Mouse (Mus musculus): ENCODE measurements around the gene Rab8a. TPM values are rescaled to one million over a fixed set of nuclear protein-coding genes. Genes with fewer than 3 reads are reported as not detected.
A peak's percentile ranks its signal among the peaks of the same experiment; 100 is the strongest.

The Rab8a gene
- polyA plus RNA-seq, 1 experiment from 2014 or later: 102 TPM

- Histone ChIP-seq H3K27ac (replicated peaks; ENCODE audit: low read depth, low read length) (no peak overlapping the region), H3K4me1 (ENCODE audit: control insufficient read depth, insufficient read depth, low read length) (no peaks in the 10 kb centered on the region), H3K27me3 (ENCODE audit: control insufficient read depth, insufficient read depth, low read length) (no peaks in the 10 kb centered on the region), H3K4me3 (ENCODE audit: low read depth, low read length) (no peak overlapping the region), H3K9me3 (replicated peaks; ENCODE audit: control insufficient read depth, low read length) (no peaks in the 10 kb centered on the region), H3K36me3 (replicated peaks; ENCODE audit: control insufficient read depth, insufficient read depth, low read depth, low read length) (no peaks in the 10 kb centered on the region), H3K9ac (replicated peaks; ENCODE audit: low read length) (no peak overlapping the region), H3K4me2 (ENCODE audit: low read depth, low read length) (no peak overlapping the region)
- DNase-seq (ENCODE audit: low spot score) (no peak), ATAC-seq (replicated peaks; ENCODE audit: insufficient number of reproducible peaks, low FRiP score, low TSS enrichment, low read depth) (no peak)
- 81% methylated on average over 2 of the region's 2 CpGs for WGBS
Measured at GRCm38 (mm10) chr8:72131901-72132300, 29.1 kb upstream of the Rab8a start.

GRCm38 (mm10) chr8:72132417-72132816, 28.6 kb upstream of the Rab8a start:
- no peaks in the 10 kb centered on the region for H3K4me1 ChIP-seq (ENCODE audit: control insufficient read depth, insufficient read depth, low read length)
- no peak overlapping the region for H3K9ac ChIP-seq (replicated peaks; ENCODE audit: low read length)
- H3K4me2 ChIP-seq (ENCODE audit: low read depth, low read length): no peak overlapping the region
- H3K27me3 ChIP-seq (ENCODE audit: control insufficient read depth, insufficient read depth, low read length): no peaks in the 10 kb centered on the region
- ATAC-seq (replicated peaks; ENCODE audit: insufficient number of reproducible peaks, low FRiP score, low TSS enrichment, low read depth) (no peak), DNase-seq (ENCODE audit: low spot score) (no peak)
- H3K9me3 ChIP-seq (replicated peaks; ENCODE audit: control insufficient read depth, low read length): no peaks in the 10 kb centered on the region
- 68% methylated on average over 1 of the region's 1 CpGs for WGBS
- no peak overlapping the region for H3K27ac ChIP-seq (replicated peaks; ENCODE audit: low read depth, low read length)
- H3K4me3 ChIP-seq (ENCODE audit: low read depth, low read length): no peak overlapping the region
- no peaks in the 10 kb centered on the region for H3K36me3 ChIP-seq (replicated peaks; ENCODE audit: control insufficient read depth, insufficient read depth, low read depth, low read length)

- H3K4me2 ChIP-seq (ENCODE audit: low read depth, low read length): no peak overlapping the region
- H3K27me3 ChIP-seq (ENCODE audit: control insufficient read depth, insufficient read depth, low read length): no peaks in the 10 kb centered on the region
- H3K4me1 ChIP-seq (ENCODE audit: control insufficient read depth, insufficient read depth, low read length): no peaks in the 10 kb centered on the region
- H3K4me3 ChIP-seq (ENCODE audit: low read depth, low read length): no peak overlapping the region
- no peak overlapping the region; the same call in 1 of the 2 replicates for H3K27ac ChIP-seq (replicated peaks; ENCODE audit: low read depth, low read length)
- 67% methylated on average over 1 of the region's 1 CpGs for WGBS
- DNase-seq (ENCODE audit: low spot score): no peak
- ATAC-seq (replicated peaks; ENCODE audit: insufficient number of reproducible peaks, low FRiP score, low TSS enrichment, low read depth): no peak
- H3K9ac ChIP-seq (replicated peaks; ENCODE audit: low read length): no peak overlapping the region
- H3K9me3 ChIP-seq (replicated peaks; ENCODE audit: control insufficient read depth, low read length): no peaks in the 10 kb centered on the region
- no peaks in the 10 kb centered on the region for H3K36me3 ChIP-seq (replicated peaks; ENCODE audit: control insufficient read depth, insufficient read depth, low read depth, low read length)
Measured at GRCm38 (mm10) chr8:72132891-72133290, 28.1 kb upstream of the Rab8a start.

GRCm38 (mm10) chr8:72133507-72133906, 27.5 kb upstream of the Rab8a start:
- no peak overlapping the region for H3K4me2 ChIP-seq (ENCODE audit: low read depth, low read length)
- no peak overlapping the region; the same call in 1 of the 2 replicates for H3K27ac ChIP-seq (replicated peaks; ENCODE audit: low read depth, low read length)
- no peaks in the 10 kb centered on the region for H3K4me1 ChIP-seq (ENCODE audit: control insufficient read depth, insufficient read depth, low read length)
- WGBS: 20% methylated on average over 1 of the region's 1 CpGs
- no peaks in the 10 kb centered on the region for H3K9me3 ChIP-seq (replicated peaks; ENCODE audit: control insufficient read depth, low read length)
- DNase-seq (ENCODE audit: low spot score): no peak
- ATAC-seq (replicated peaks; ENCODE audit: insufficient number of reproducible peaks, low FRiP score, low TSS enrichment, low read depth): no peak
- no peak overlapping the region for H3K4me3 ChIP-seq (ENCODE audit: low read depth, low read length)
- H3K9ac ChIP-seq (replicated peaks; ENCODE audit: low read length): no peak overlapping the region
- no peaks in the 10 kb centered on the region for H3K27me3 ChIP-seq (ENCODE audit: control insufficient read depth, insufficient read depth, low read length)
- H3K36me3 ChIP-seq (replicated peaks; ENCODE audit: control insufficient read depth, insufficient read depth, low read depth, low read length): no peaks in the 10 kb centered on the region

GRCm38 (mm10) chr8:72134756-72135445, 26.1 kb upstream of the Rab8a start, which contains the start of gene Tpm4:
Tpm4 (plus strand) TSS chr8:72134975.
- H3K9ac ChIP-seq (replicated peaks; ENCODE audit: low read length): peak within 1 kb of the TSS; percentile 99
- under 1% methylated on average over 35 of the region's 49 CpGs for WGBS
- H3K27me3 ChIP-seq (ENCODE audit: control insufficient read depth, insufficient read depth, low read length): no peaks in the 10 kb centered on the region
- peak within 1 kb of the TSS; percentile 99 for H3K27ac ChIP-seq (replicated peaks; ENCODE audit: low read depth, low read length)
- peak; percentile 79 for ATAC-seq (replicated peaks; ENCODE audit: insufficient number of reproducible peaks, low FRiP score, low TSS enrichment, low read depth)
- H3K4me1 ChIP-seq (ENCODE audit: control insufficient read depth, insufficient read depth, low read length): no peaks in the 10 kb centered on the region
- H3K4me2 ChIP-seq (ENCODE audit: low read depth, low read length): peak within 1 kb of the TSS; percentile 82
- peaks cover 4% of the 10 kb centered on the region for H3K36me3 ChIP-seq (replicated peaks; ENCODE audit: control insufficient read depth, insufficient read depth, low read depth, low read length)
- DNase-seq (ENCODE audit: low spot score): peak; percentile 82
- peak within 1 kb of the TSS; percentile 88 for H3K4me3 ChIP-seq (ENCODE audit: low read depth, low read length)
- H3K9me3 ChIP-seq (replicated peaks; ENCODE audit: control insufficient read depth, low read length): no peaks in the 10 kb centered on the region

GRCm38 (mm10) chr8:72135446-72136301, 25.3 kb upstream of the Rab8a start:
- under 1% methylated on average over 58 of the region's 62 CpGs for WGBS
- ATAC-seq (replicated peaks; ENCODE audit: insufficient number of reproducible peaks, low FRiP score, low TSS enrichment, low read depth): peak; percentile 75
- peak overlapping the region; percentile 88 for H3K4me3 ChIP-seq (ENCODE audit: low read depth, low read length)

GRCm38 (mm10) chr8:72136302-72136978, 24.6 kb upstream of the Rab8a start:
- Histone ChIP-seq H3K4me2 (ENCODE audit: low read depth, low read length) (peak overlapping the region; percentile 82), H3K4me1 (ENCODE audit: control insufficient read depth, insufficient read depth, low read length) (no peaks in the 10 kb centered on the region), H3K27ac (replicated peaks; ENCODE audit: low read depth, low read length) (peak overlapping the region; percentile 99), H3K4me3 (ENCODE audit: low read depth, low read length) (peak overlapping the region; percentile 88), H3K9me3 (replicated peaks; ENCODE audit: control insufficient read depth, low read length) (no peaks in the 10 kb centered on the region), H3K36me3 (replicated peaks; ENCODE audit: control insufficient read depth, insufficient read depth, low read depth, low read length) (peaks cover 4% of the 10 kb centered on the region), H3K27me3 (ENCODE audit: control insufficient read depth, insufficient read depth, low read length) (no peaks in the 10 kb centered on the region), H3K9ac (replicated peaks; ENCODE audit: low read length) (peak overlapping the region; percentile 99)
- DNase-seq (ENCODE audit: low spot score) (peak; percentile 93), ATAC-seq (replicated peaks; ENCODE audit: insufficient number of reproducible peaks, low FRiP score, low TSS enrichment, low read depth) (peak; percentile 35; the same call in 1 of the 2 replicates)
- under 1% methylated on average over 18 of the region's 18 CpGs for WGBS

More at GRCm38 (mm10) chr8:72135446-72136301, 25.3 kb upstream of the Rab8a start:
- peak; percentile 73 for DNase-seq (ENCODE audit: low spot score)
- H3K9ac ChIP-seq (replicated peaks; ENCODE audit: low read length): peak overlapping the region; percentile 99
- H3K27ac ChIP-seq (replicated peaks; ENCODE audit: low read depth, low read length): peak overlapping the region; percentile 99
- H3K36me3 ChIP-seq (replicated peaks; ENCODE audit: control insufficient read depth, insufficient read depth, low read depth, low read length): peaks cover 4% of the 10 kb centered on the region
- peak overlapping the region; percentile 82 for H3K4me2 ChIP-seq (ENCODE audit: low read depth, low read length)
- no peaks in the 10 kb centered on the region for H3K4me1 ChIP-seq (ENCODE audit: control insufficient read depth, insufficient read depth, low read length)
- no peaks in the 10 kb centered on the region for H3K27me3 ChIP-seq (ENCODE audit: control insufficient read depth, insufficient read depth, low read length)
- H3K9me3 ChIP-seq (replicated peaks; ENCODE audit: control insufficient read depth, low read length): no peaks in the 10 kb centered on the region

All from embryonic facial prominence, embryonic 11.5 days (tissue).